Mouse (Mus musculus) urinary bladder, postnatal 14 days (tissue): ENCODE results near the gene Wbp2nl.

Source experiments
- DNase-seq: peaks from one replicate; pipeline ENCODE4 v3.0.0; 2021; ENCODE audit warnings: low spot score

Wbp2nl gene

GRCm38 (mm10) chr15:82298764-82299561 is at the start of gene Wbp2nl:
TSS of gene Wbp2nl (plus strand) at chr15:82298954.
- DNase-seq: no peak

- DNase-seq: no peak
Observed at GRCm38 (mm10) chr15:82251579-82251978, 47.2 kb upstream of the Wbp2nl start.

DNA sequence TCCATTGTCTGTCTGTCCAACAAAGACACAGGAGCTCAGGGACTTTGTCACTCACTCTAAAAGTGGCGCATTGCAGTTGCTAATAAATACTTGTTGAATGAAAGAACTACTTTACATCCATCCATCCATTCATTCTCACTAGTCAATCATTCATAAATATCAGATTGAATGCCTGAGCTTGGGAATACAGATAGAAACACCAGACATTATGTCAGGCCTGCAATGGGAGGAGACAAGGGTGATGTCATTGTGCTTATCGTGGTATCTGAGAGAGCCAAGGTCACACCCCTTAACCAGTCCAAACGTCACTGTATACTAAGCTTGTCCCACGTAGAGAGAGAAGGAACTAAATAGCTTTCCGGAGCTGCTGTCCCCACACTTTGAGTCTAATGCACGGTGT is 46.7 kb upstream of the Wbp2nl start, which contains the start of gene 1500009C09Rik:
Gene 1500009C09Rik, plus strand, starts transcription at position 301 of the 400 bp plus-strand sequence.
- DNase-seq: no peak

- no peak for DNase-seq
Observed at GRCm38 (mm10) chr15:82255248-82255647, 43.5 kb upstream of the Wbp2nl start.

- DNase-seq: no peak
Observed at GRCm38 (mm10) chr15:82255944-82256383, 42.8 kb upstream of the Wbp2nl start.

- DNase-seq: peak; percentile 60
Observed at GRCm38 (mm10) chr15:82259510-82259909, 39.2 kb upstream of the Wbp2nl start.

GRCm38 (mm10) chr15:82266356-82266755 is 32.4 kb upstream of the Wbp2nl start:
- DNase-seq: peak; percentile 55

DNA sequence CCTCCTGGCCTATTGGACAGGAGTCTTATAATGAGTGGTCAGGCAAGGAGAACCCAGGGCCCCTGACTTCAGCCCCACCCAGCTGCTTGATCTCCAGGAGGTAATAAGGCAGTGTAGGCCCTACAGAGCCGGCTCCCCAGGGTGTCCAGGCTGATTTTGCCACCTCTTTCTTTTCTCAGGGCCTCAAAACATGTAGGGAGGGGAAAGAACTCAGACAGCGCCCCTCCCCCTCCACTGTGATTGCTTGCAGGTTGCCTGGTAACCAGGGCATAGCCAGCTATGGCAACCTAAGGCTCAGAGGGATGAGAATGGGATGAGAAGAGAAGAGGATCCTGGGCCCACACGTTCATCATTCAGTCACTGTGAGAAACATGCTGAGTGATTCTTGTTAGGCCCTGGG is 30.6 kb upstream of the Wbp2nl start:
- DNase-seq: no peak

DNA sequence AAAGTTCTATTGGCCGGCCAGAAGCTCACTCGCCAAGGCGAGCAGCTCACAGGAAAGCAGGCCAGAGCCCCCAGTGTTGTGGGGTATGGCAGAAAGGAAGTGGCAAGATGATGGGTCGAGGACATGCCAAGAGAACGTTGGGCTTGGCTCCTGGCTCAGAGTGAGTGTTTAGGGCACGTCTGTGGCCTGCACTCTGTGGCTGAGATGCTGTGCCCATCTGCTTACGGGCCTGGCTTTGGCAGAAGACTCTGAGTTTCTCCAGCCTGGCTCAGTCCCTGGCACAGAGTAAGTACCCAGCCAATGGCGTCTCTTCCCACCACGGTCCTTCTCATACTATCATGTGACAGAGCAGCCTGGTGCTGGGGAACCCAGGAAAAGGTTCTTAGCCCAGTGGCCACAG is 30.0 kb upstream of the Wbp2nl start:
- no peak for DNase-seq

DNA sequence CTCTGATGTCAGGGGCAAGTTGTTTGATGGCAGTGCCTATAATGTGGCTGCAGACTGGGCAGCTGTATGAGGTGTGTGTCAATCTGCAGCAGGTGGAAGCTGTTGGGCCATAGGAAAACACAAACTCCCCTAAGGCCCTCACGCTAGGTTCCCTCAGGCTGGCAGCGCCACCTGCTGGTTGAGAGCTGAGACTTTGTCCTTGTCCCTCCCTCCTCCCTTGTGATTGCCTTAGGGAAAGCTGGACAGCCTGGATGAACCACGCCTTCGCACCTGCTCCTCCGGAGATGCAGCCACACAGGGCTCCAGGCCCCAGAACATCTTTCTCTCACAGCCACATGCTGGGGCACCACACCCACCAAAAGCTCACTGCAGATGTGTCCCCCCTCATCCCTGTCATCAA is 27.6 kb upstream of the Wbp2nl start:
- DNase-seq: peak; percentile 72

GRCm38 (mm10) chr15:82272295-82272694 is 26.5 kb upstream of the Wbp2nl start:
- no peak for DNase-seq

GRCm38 (mm10) chr15:82274593-82274926 is 24.2 kb upstream of the Wbp2nl start, which contains the start of gene Sept3:
TSS of gene Sept3 (plus strand) at chr15:82274893.
- DNase-seq: no peak

DNA sequence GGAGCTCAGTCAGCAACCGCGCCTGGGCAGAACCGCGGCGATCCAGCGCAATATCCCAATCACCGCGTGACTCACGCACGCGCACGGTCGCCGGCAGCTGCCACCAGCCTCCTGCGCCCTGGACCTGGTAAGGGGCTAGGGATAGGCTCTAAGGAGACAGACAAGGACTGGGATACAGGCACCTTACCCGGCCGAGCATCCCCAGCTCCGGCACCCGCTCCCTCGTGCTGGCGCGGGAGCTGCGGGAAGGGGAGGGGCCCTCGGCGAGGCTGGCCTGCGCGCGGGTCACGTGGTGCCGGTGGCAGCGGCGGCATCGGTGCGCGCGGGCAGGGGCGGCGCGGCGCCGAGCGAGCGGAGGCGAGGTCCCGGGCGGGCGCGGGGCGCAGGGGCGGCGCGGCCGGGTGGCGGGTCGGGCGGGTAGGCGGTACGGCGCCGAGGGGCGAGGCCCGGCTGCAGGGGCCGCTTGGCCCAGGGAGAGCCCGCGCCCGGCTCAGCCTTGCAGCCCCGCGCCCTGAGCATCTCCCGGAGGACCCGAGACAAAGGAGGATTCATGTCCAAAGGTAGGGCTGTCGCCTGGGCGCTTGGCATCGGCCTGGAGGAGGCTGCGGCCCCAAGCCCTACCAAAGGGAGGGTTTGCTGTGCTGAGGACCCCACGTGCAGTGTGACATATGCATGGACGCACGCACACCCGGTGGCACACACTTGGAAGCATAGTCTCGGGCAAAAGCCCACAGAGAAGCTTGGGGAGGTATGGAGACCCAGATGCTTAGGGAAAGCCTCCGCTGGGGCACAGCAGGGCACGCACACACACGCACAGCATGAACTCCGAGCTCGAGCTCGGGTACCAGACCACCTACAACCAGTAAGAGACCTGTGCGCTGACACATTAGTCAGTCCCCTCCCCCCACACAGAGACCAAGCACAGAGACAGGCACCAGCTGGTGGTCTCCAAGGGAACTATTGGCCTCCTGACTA is 23.5 kb upstream of the Wbp2nl start:
- DNase-seq: no peak

GRCm38 (mm10) chr15:82277591-82277990 is 21.2 kb upstream of the Wbp2nl start:
- DNase-seq: no peak

GRCm38 (mm10) chr15:82280638-82281037 is 18.1 kb upstream of the Wbp2nl start:
- DNase-seq: no peak

DNA sequence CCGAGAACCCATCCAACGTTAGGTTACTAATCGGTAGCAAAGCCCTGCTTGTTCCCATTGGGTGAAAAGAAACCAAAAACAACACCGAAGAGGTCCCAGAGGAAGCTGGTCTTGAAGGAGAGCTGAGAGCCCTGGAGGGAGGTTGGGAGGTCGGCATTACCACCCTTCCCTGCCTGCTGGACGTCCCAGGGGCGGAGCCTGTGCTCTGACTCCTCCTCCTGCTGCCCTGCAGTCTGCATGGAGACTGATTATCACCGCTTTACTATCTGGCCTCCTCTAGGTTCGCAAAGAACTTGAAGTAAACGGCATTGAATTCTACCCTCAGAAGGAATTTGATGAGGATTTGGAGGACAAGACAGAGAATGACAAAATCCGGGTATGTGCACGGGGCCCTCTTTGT is 12.6 kb upstream of the Wbp2nl start:
- no peak for DNase-seq

GRCm38 (mm10) chr15:82290252-82290651 is 8.5 kb upstream of the Wbp2nl start:
- DNase-seq: no peak

DNA sequence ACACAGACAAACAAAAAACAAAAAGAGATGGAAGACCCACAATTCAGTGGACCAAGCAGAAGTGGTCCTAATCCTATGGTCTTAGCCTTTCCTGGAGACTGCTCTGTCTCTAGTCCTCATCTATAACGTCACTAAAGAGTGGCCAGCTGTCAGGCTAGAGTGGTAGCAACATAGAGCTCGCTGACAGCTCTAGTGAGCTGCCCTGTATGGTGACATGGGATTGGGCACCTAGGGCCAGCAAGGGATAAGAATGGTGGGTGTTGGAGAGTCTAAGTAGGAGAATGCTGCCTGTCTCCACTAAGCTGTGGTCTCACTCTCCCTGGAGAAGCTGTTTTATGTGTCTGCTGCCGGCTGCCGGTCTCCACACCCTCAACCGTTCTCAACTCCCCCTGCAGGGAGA is 5.9 kb upstream of the Wbp2nl start:
- DNase-seq: no peak

DNA sequence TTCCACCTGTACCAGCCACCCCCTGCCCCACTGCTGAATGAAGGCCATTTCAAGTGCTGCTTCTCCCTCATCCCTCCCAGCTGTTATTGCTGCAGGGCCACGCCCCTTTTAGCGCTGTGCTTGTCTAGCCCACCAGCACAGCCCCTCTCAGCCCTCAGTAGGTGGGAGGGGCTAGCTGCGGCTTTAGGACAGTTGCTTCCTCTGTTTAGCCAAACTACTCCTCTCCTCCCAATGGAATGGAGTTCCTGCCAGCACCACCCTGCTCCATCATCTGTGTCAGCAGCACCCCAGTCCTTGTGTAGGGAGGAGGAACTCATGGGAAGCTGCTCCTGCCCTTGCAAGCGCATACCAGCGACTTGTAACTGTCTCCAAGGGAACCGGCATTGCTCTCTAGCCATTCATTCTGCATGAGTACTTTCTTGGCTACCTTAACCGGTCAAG is 5.5 kb upstream of the Wbp2nl start:
- no peak for DNase-seq

DNA sequence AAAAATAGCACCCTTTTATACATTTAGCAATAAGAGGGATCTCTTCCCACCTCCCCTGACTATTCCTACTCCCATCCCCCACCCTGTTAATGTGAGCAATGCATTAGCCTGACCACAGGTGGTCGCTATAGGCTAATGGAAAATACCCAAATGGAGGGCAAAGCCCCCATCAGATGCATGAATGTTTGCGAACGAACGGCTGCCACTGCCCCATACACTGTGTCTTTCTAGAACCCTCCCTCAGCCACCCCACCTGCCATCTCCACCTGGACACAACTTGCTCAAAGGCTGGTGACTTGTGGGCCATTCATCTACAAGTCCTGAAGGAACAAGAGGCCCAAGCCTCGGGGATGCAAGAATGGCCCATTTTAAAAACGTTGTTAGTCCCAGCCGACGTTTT is 4.7 kb upstream of the Wbp2nl start:
- no peak for DNase-seq

- DNase-seq: no peak
Observed at GRCm38 (mm10) chr15:82307107-82307506, 8.4 kb downstream of the Wbp2nl start.

DNA sequence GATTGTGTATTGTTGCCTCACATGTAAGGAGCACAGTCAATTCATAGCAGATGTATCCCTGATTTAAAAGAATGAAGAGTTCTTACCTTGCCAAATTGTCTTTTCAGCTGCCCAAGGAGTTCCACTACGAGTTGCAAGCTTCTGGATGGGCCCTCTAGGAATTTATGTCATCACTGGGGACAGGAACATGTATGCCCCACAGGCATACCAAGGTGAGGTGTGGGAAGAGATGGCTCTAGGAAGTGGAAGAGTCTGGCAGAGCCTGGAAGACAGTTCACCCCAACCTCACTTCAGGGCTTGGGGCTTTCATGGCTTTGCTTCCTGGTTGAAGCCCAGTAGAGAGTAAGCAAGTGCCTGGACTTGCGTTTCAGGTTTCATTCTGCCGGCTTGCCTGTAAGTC is 9.7 kb downstream of the Wbp2nl start:
- DNase-seq: no peak

- DNase-seq: no peak
Observed at GRCm38 (mm10) chr15:82317839-82318238, 19.1 kb downstream of the Wbp2nl start.
